Mouse (Mus musculus): Measurements from ENCODE around the gene Rasgrf1.
"Not testable (repeated sequence)": the region's sequence is repeated elsewhere in the genome, so short reads cannot be mapped to it uniquely, and the experiment has no call there.

Rasgrf1 gene

GRCm38 (mm10) chr9:90035794-90036193 is 126.1 kb downstream of the Rasgrf1 start:
- DNase-seq (ENCODE audit: extremely low spot score, low read depth, low spot score), result no peak

GRCm38 (mm10) chr9:90036313-90036712 is 126.6 kb downstream of the Rasgrf1 start:
- DNase-seq (ENCODE audit: extremely low spot score, low read depth, low spot score), result no peak

DNA sequence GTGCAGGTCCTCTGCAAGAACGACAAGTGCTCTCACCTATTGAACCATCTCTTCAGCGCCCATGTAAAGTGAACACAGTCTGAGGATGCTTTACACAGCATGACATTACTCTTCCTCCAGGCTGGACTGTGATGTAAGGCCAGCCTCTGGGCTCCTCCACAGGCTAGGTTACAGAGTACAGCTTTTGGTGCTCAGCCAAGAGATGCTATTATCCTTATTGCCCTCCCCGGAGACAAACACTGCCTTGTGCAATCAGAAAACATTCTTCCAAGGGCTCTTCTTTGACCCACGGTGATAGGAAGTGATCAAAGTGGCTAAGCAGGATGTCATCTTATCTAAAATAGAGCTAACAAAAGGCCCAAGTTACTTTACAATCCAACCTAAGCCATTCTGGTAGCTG is 128.8 kb downstream of the Rasgrf1 start:
- DNase-seq (ENCODE audit: extremely low spot score, low read depth, low spot score), result no peak

GRCm38 (mm10) chr9:90040916-90041315 is 131.2 kb downstream of the Rasgrf1 start:
- no peak for DNase-seq (ENCODE audit: extremely low spot score, low read depth, low spot score)

GRCm38 (mm10) chr9:90041556-90041955 is 131.8 kb downstream of the Rasgrf1 start:
- DNase-seq (ENCODE audit: extremely low spot score, low read depth, low spot score), result no peak

DNA sequence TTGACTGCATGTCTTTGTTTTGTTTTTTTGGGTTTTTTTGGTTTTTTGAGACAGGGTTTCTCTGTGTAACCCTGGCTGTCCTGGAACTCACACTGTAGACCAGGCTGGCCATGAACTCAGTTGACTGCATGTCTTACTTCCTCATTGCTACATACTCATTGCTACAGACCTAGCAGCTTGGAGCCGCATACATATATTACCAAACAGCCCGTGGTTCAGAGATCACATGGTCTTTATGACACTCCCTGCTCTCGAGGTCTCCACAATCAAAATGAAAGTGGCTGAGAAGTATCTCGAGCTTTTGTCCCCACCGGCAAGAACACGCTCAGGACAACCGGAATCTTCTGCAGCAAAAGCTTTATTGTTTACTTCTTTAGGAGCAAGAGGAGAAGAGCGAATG is 133.2 kb downstream of the Rasgrf1 start:
- not testable (repeated sequence) for DNase-seq (ENCODE audit: extremely low spot score, low read depth, low spot score)

- DNase-seq (ENCODE audit: extremely low spot score, low read depth, low spot score), result no peak
Observed at GRCm38 (mm10) chr9:90045191-90045590, 135.5 kb downstream of the Rasgrf1 start.

DNA sequence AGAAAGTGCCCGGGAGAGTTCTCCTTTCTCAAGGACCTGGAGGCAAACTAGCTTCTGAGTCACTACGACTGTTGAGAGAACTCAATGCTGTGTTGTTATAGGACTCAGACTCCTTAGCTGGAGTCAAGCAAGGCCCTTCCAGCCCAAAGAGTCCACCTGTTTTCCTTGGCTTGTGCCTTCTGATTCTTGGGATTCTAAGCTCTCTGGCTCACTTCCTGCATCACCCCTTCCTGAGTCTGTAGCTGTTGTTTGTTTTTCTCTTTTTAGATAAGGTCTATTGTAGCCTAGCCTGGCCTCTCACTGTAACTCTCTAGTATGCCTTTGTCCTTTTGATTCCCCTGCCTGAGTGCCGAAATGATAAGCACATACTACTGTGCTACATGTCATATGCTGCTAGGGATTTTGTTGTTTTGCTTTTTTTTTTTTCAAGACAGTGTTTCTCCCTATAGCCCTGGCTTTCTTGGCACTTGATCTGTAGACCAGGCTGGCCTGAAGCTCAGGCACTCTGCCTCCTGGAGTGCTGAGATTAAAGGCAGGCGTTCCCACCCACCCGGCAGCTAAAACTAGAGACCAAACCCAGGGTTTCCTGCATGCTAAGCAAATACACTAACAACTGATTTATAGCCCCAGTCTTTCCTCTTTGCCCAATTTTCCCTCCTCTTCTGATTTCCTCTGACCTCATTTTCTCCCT is 138.4 kb downstream of the Rasgrf1 start:
- no peak for DNase-seq (ENCODE audit: extremely low spot score, low read depth, low spot score)

- DNase-seq (ENCODE audit: extremely low spot score, low read depth, low spot score), result no peak
Observed at GRCm38 (mm10) chr9:90053852-90054251, 144.1 kb downstream of the Rasgrf1 start, which contains the start of gene Ctsh. TSS of gene Ctsh (plus strand) at chr9:90054152.

DNA sequence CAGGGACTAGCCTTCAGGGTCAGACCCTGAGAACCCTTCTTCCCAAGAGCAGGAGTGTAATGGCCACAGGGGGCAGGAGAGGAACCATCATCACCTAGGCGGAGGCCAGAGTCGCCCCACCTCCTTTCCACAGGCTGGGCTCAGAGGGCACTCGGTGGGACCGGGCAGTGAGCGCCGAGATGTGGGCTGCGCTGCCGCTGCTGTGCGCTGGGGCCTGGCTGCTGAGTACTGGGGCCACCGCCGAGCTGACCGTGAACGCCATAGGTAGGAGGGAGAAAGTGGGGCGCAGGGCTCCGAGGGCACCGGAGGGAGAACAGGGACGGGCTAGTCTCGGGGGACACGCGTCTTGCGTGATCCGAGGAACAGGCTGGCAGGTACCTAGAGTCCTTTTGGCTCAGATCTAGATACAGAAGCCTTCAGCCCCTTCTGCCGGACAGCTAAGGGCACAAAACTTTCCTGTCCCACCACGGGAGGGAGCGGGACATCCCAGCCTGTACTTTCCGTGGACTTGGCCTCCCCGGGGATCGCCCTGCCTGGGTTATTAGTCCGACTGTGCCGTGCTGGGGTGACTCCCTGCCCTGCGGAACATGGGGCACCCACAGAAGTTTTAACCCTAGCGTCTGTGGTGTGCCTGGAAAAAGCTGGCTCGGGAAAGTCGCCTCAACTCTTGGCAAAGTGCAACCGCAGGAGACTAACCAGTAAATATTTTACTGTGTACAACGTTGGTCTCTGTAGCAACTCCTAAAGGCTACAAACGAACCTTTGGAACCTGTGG is 144.8 kb downstream of the Rasgrf1 start:
- no peak for DNase-seq (ENCODE audit: extremely low spot score, low read depth, low spot score)

GRCm38 (mm10) chr9:90055409-90055808 is 145.7 kb downstream of the Rasgrf1 start:
- no peak for DNase-seq (ENCODE audit: extremely low spot score, low read depth, low spot score)

GRCm38 (mm10) chr9:90055911-90056310 is 146.2 kb downstream of the Rasgrf1 start:
- no peak for DNase-seq (ENCODE audit: extremely low spot score, low read depth, low spot score)

DNA sequence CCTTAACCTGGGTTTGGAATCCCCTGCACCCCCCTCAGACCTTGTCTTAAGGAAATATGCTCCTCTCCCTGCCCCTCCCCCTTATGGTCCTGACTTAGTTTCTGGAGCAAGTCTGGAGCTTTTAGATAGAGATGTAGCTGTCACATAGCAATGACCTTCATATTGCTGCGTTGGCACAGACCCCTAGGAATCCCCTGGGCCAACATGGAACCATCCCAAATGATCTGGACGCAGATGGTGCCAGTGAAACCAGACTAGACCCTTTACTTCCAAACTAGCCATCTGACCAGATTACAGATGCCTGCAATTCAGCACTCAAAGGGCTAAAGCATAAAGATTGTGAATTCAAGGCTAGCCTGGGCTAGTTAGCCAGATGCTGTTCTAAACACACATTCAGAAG is 147.0 kb downstream of the Rasgrf1 start:
- no peak for DNase-seq (ENCODE audit: extremely low spot score, low read depth, low spot score)

GRCm38 (mm10) chr9:90059828-90060573 is 150.3 kb downstream of the Rasgrf1 start:
- DNase-seq (ENCODE audit: extremely low spot score, low read depth, low spot score), result no peak

DNA sequence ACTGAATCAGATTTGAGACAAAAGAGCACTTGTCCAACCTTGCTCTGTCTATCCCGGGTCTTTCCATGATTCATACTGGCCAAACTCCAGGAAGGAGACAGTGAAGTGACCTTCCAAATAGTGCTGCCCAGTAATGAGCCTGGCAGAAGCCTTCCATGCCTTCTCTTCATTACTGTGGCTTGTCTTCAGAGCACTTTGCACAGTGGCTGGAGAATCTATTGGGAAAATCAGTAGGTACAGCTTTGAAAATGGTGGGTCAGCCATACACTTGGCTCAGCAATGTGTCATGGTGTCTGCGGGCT is 150.8 kb downstream of the Rasgrf1 start:
- no peak for DNase-seq (ENCODE audit: extremely low spot score, low read depth, low spot score)

GRCm38 (mm10) chr9:90060932-90061331 is 151.2 kb downstream of the Rasgrf1 start:
- DNase-seq (ENCODE audit: extremely low spot score, low read depth, low spot score), result not testable (repeated sequence)

DNA sequence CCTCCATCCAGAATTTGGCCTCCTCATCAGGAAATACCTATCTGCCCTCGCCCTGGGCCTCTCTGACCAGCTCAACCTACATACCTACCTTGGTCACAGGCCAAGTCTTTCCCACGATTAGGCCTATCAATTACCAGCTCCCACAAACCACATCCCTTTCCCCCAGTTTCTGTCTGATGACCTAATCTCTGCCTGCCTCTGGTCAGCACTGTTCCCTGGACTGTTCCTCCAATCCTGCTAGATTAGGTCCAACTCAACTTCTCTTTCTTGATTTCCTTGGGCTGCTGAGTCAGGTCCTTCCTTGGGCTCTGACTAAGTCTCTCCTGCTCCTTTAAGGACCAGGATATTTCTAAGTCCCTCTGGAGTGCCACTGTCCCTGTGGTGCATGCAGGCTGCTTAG is 157.6 kb downstream of the Rasgrf1 start:
- DNase-seq (ENCODE audit: extremely low spot score, low read depth, low spot score), result no peak

DNA sequence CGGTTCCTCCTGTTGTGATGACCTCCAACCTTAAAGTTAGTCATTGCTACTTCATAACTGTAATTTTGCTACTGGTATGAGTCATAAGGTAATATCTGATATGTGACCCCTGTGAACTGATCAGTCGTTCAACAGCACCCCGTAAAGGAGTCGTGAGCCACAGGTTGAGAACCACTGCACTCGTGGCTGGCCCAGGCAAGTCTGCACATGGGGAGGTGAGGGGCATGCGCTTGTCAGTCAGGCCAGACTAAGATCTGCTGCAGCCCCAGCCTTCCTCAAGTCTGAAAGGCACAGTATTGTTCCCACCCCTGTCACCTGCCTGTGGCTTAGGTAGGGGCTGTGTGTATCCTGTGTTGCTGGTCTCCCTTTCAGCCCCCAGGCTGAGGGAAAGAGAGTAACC is 159.1 kb downstream of the Rasgrf1 start:
- no peak for DNase-seq (ENCODE audit: extremely low spot score, low read depth, low spot score)

DNA sequence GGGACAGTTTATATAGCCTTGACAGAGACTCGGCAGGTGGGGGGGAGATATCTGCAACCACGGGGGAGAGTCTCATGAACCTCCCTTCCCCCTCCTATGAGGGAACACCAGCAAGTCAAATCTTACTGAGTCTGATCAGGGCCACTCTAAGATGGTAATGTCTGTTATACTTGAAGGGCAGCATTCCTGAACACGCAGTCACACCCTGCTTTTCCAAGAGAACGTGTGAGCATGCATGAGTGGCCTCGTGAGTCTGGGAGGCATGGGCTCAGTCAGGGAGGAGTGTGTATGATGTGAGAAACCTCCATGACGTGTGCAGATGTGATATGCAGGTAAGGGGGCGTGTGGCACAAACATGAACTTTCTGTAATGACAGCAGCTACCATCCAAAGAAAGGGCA is 159.8 kb downstream of the Rasgrf1 start:
- no peak for DNase-seq (ENCODE audit: extremely low spot score, low read depth, low spot score)

DNA sequence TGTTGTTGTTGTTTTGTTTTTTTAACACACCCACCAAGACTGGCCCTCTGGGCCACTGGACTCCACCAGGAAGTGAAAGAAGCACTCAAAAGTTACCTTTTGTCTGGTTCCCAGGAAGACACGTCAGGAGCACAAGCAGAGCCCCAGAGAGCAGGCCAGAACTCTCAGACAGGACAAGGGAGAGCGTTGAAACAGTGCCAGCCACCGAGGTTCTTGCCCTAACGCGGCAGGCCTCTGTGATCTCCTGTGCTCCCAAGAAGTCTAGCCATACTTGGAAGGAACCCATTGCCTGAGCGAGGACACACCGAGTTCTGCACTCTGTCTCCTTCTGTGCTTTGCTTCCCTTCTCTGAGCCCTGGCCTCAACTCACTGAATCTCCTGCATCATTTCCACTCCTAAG is 160.5 kb downstream of the Rasgrf1 start:
- DNase-seq (ENCODE audit: extremely low spot score, low read depth, low spot score), result no peak

GRCm38 (mm10) chr9:90075336-90075735 is 165.6 kb downstream of the Rasgrf1 start:
- DNase-seq (ENCODE audit: extremely low spot score, low read depth, low spot score), result no peak

GRCm38 (mm10) chr9:90076131-90076530 is 166.4 kb downstream of the Rasgrf1 start:
- DNase-seq (ENCODE audit: extremely low spot score, low read depth, low spot score), result no peak
